Mouse (Mus musculus) embryo, embryonic 9.5 days (tissue): ENCODE data around the gene Dbh.

ENCODE experiments used
- DNase-seq: peaks from one replicate; pipeline ENCODE4 v3.0.0-alpha.2; 2017; ENCODE audit errors: extremely low spot score

Dbh gene

DNA sequence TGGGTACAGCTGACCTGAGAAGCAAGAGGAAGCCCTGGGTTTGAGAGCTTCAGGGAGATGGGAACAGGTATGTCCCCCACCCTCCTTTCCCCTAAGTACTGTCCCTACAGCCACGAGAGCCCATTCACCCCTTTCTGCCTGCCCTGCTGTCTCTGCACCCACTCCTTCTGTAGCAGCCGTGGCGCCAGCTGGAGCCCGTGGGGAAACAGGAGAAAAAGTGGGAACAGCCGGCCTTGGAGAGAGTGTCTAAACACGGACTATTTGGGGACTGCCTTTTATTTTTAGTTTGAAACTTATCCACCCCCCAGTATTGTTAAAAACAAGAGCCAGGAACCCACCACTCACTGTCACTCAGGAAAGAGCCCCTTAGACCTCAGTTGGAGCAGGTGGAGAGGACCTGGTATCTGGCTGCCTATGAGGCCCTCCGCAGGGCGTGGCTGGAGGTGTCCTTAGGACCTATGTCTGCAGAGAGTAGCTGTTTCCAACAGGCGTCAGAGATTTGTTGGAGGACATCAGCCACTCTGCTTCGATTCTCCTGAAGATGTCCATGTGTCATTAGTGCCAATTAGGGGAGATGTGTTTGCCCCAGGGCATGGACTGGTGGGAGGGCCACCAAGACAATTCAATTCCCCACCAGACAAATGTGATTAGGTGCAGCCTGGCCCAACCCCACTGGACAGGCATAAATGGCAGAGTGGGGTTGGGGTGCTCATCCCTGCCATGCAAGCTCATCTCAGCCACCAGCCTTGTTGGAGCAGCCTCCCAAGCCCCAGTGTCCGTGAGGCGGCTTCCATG is at the start of gene Dbh:
Gene Dbh, plus strand, starts transcription at position 438 of the 795 bp plus-strand sequence.
- DNase-seq = no peak

GRCm38 (mm10) chr2:27118452-27118851 is 46.6 kb upstream of the Dbh start:
- no peak for DNase-seq

DNA sequence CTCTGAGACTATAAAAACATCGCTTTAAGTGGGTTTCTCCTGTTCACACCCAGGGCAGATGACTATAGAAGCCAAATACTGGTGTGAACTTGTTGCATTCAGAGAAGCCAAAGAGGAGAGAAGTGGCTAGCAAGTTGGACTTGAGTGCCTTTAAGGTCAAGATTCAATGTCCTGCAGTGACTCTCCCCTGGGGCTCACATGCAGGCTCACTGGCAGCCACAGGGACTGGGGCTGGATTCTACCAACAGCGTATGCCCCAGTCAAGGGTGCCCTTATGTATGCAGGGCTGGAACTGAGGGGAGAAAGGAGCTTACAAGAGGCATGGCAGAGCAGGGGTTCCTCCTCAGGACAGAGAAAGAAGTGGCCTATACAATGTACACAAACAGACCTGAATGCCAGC is 45.3 kb upstream of the Dbh start:
- no peak for DNase-seq

DNA sequence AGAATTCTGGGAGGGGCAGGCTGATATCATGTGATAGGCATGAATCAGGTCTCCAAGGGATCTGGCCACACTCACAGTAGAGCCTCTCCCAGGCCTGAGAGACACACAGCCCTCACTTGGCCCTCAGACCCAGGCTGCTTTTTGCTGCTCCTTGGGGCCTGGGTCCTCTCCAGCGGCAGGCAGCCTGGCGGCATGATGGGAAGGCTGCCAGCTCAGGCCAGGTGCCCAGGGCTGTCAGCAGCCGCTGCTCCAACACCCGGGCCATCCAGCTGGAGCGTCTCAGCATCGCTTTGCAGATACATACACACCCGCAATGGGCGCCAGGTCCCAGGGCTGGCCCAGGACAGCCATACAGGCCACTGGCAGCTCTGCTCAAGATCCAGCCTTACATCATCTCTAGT is 44.8 kb upstream of the Dbh start:
- no peak for DNase-seq

DNA sequence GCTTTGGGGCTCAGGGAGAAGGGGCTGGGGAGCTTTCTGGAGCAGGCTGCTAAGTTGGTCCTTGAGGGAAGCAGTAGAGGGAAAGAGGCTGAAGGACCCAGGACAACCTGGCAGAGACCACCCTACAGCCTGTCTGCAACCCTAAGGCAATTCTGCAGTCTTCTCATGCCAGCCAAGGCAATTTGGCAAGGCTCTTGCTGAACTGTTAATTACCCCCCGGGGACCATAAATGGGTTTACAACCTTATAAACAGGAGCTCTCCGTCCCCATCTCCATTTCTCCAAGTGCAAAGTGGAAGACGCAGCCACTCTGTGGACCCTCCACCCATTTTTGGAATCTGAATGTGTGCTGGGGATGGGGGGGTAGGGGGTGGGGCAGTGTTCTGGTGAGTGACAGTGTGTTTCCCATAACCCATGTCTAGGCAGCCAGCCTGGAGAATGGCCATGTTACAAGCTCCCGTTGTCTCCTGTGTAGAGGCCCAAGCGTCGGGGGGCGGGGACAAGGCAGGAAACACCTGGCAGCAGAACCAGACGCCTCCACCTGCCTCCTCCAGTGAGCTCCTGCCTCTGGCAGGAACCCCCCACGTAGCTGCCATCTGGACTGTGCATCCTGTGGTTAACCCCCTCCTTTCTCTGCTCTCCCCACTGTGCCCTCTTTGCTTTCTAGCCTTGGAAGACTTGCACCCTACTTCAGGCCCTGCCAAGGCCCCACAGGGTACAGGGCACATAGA is 43.2 kb upstream of the Dbh start:
- no peak for DNase-seq

GRCm38 (mm10) chr2:27122578-27122977 is 42.5 kb upstream of the Dbh start:
- no peak for DNase-seq

DNA sequence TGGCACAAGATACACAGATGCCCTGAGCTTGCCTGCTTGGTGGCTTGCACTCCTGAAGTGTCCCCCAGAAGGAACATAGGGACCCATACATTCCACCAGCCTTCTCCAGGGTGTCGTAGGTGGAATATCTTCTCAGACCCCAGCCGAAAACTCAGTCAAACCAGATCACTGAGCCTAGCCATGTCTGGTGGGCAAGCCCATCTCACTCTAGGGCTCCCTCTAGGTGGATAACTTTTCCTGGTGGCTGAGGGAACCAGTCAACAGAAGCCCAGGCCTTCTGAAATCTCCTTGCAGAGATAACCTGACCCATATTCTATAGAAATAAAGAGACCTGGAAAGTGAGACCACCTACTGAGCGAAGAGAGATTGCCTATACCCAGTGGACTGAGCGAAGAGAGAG is 41.9 kb upstream of the Dbh start:
- no peak for DNase-seq

DNA sequence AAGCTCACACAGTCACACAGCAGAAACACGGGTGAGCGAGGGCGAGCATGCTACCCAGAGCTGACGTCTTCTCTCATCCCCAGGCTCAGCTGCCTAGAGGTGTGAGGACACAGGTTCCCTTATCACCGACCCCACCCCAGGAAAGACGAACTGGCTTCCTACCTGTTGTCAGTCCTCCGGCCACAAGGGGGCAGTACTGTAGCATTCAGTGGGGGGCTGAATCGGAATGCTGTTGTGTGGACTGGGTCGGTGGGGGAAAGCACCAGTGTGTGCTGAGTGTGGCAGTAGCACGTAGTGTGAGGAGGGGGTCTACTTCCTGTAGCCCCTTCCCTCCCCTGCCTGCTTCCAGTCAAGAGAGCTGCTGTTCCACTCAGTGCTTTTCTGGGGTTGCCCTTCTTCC is 39.1 kb upstream of the Dbh start:
- peak; percentile 55 for DNase-seq

GRCm38 (mm10) chr2:27126496-27126895 is 38.5 kb upstream of the Dbh start:
- no peak for DNase-seq

DNA sequence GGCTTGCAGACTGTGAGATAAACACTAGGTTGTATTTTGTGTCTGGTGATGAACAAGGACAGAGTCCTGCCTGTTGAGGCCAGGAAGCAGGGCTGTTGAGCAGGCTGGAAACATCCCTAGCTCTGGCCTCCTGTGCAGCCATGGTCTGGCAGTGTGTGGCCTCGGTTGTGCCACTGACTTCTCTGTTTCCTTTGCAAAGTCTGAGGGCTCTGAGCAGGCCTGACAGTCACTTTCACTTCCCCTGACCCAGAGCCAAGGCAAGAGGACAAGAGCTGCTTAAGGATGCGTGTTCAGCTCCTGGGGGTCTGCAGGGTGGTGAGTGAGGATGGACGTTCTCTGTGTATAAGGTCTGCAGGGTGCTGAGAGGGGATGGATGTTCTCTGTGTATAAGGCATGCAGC is 36.0 kb upstream of the Dbh start:
- no peak for DNase-seq

- no peak for DNase-seq
Observed at GRCm38 (mm10) chr2:27135935-27136334, 29.1 kb upstream of the Dbh start.

DNA sequence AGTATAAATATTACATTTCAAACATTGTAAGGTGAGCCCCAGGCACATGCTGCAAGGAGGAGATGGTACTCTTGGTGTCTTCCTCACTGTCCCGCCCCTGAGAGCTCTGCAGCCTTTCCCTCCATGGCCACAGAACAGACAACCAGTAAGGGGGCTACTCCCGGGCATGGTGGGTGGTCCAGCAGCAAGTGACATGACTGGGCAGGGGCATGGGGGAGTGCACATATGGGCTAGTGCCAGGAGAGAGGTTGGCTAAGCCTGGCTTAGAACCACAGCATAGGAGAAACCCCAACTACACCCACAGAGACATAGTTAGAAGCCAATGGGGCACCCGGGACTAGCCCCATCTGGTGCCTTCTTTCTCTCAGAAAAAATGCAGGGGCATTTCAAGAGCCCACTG is 28.7 kb upstream of the Dbh start:
- DNase-seq = no peak

GRCm38 (mm10) chr2:27136789-27137188 is 28.2 kb upstream of the Dbh start:
- no peak for DNase-seq

GRCm38 (mm10) chr2:27138356-27138755 is 26.7 kb upstream of the Dbh start:
- no peak for DNase-seq

DNA sequence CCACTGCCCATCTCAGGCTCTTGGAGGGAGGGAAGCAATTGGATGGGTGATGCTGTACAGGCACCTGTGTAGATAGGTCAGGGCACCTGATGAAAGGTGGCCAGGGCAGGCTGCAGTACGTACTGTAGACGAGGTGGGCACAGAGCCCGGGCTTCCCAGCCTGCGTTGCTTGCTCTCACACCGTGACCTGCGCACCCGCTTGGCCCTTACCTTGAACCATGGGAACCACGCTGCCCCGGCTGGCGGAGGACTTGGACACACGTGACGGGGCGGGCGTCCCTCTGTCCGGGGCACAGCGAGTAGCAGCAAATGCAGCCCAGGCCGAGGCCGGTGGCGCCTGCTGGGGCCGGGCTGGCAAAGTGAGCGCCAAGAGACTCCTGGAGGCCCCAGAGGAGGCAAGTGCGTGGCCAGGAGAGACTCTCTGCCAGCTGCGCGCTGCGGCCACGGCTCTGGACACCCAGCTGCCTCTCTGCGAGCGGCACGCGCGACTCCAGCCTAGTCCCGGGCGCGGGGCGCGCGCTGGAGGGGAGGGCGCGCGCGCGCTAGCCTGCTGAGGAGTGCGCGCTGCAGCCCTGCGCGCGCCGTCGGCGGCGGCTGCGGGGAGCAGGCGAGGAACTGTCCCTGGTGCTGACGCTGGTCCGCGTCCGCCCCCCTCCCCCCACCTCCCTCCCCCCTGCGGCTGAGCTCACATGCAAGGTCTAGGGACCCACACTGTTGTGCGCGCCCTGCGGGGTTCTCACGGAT is 22.9 kb upstream of the Dbh start, which contains the start of gene Fam163b:
Gene Fam163b, minus strand, starts transcription at position 542 of the 744 bp plus-strand sequence.
- DNase-seq = peak; percentile 75

GRCm38 (mm10) chr2:27144957-27145356 is 20.1 kb upstream of the Dbh start:
- no peak for DNase-seq

- DNase-seq = no peak
Observed at GRCm38 (mm10) chr2:27146840-27147239, 18.2 kb upstream of the Dbh start.

DNA sequence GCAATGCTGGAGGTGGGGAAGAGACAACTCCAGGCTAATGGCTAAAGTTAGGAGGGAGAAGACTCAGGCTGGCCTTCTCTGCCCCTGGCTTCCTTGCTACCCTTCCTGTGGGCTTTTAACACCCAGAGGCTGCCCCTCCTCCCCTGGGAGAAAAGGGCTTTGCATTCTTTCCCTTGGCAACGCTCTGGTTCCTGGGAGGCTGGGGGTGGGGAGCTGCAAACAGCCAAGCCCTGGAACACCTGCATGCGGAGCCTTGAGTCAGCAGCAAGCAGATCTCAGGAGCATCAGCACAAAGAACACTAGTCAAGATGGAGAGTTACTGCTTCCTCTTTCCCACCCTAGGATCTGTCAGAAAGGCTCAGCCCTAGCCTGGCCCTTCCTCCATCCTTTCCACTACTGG is 15.6 kb upstream of the Dbh start:
- DNase-seq = peak; percentile 18

DNA sequence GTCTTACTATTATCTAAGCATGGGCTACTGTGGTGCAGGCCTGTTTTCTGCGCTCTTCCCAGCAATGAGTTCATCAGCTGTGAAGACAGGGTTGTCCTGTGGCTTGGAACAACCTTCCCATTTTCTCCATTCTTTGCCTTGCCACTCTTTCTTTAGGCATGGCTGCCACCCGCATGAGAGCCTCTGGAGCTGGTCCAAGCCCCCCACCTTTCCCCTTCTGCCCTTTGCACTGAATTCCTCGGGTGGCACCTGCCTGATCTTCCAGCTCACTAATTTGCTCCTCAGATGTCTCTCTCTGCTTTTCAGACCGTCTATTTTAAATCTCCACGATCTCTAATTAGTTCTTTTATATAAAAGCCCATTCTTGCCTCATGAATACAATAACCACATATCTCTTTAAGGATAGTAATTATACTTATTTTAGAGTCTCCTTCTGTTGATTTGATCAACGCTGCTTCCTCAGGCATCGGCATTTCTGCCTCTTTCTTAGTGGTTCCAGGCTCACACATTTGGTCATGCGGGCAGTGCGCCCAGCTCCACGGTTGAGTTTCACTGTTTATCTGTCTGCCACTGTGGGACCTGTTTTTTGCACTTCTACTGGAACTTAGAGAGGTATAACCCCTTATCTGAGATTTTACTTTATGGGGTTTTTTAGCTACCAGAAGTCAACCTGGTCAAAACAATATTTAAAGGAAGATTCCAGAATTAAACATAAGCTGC is 10.4 kb upstream of the Dbh start:
- no peak for DNase-seq

- no peak for DNase-seq
Observed at GRCm38 (mm10) chr2:27156596-27156995, 8.4 kb upstream of the Dbh start.

DNA sequence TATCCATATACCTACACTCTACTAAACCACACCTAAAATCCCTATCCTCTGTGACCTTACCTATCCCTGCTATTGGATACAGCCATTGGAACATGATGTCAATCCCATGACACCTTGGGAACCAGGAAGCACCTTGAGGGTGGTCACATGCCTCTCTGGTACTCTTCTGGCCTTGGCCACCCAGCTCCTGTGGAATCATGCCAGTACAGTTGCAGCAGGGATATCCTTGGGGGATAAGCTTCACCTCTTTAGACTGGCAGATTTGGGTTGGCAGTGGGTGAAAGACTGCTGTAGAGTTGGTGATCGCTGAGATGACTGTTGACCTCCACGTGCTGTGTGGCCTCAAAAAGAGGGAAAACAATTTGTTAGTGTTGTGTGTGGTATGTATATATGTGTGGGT is 3.5 kb upstream of the Dbh start:
- no peak for DNase-seq

DNA sequence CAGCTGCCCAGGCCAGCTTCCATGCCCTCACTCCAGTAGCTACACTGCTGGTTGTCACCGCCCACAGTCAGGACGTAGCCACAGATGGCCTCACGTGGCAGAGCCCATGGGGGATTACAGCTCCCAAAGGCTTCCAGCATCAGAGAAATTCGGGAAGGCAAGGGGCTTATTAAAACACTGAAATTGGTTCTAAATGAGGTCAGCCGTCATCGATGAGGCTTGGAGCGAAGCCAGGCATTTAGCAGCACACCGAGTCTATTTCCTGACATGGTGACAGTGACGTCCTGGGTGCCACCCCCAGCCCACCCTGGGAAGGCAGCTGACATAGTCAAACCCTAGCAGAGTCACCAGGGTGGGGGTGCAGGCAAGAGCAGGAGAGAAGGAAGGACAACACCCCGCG is 2.4 kb upstream of the Dbh start:
- no peak for DNase-seq
